Mouse (Mus musculus): ENCODE measurements around the gene Hspd1. TPM values are rescaled to one million over a fixed set of nuclear protein-coding genes. Genes with fewer than 3 reads are reported as not detected.
"Not testable (repeated sequence)": the region's sequence is repeated elsewhere in the genome, so short reads cannot be mapped to it uniquely, and the experiment has no call there.

The Hspd1 gene
- 258 and 291 TPM in 2 replicates for polyA plus RNA-seq (2015; fragmentation: Nextera tagmentation; extraction: Ambion mirVana)

DNA sequence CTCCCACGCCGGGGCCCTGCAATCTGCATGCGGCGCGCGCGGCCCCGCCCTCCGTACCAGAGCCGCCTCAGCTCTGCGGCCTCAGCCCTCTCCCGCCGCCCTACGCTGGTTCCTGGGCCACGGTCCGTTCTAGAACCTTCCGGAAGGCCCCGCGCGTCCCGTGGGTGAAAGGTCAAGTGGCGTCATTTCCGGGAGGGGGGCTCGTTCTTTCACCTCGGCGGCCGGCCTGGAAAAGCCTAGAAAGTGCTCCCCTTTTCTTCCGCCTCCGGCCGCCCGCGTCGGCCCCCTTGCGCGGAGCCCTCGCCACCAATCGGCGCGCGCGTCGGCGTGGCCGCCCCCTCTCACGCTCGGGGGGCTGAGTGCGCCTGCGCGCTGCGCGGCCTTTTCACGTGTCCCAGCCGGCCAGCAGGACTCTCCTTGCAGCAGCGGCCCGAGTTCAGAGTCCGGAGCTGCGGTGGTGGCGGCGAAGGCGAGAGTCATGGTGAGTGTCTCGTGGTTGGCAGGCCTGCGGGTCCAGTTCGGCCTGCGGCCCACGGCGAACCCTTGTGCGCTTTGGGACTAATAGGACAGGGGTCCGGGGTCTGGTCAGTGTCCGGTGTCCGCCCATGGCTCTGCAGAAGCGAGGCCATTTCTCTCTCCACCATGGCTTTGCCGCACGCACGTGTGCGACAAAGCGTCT lies at the start of gene Hspd1, which contains the start of gene Hspe1:
Gene Hspd1, minus strand, starts transcription at position 312 of the 679 bp plus-strand sequence.
Gene Hspe1, plus strand, starts transcription at position 201 of the 679 bp plus-strand sequence.
- peak; percentile 98 for DNase-seq (ENCODE audit: low spot score)

DNA sequence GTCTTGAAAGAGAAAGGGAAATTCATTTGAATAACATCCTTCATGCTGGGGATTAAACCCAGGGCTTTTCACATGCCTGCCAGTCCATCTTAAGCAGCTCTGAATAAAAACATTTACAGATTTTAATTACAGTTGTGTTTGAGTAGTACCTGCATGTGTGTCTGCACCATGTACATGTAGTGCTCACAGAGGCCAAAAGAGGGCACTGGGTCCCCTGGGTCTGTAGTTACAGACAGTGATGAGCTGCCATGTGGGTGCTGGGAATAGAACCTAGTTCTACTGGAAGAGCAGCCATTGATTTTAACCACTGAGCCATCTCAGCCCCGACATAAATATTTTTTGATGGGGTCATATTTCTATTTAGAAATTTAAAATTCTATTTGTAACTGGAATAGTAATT lies 47.8 kb upstream of the Hspd1 start:
- no peak for DNase-seq (ENCODE audit: low spot score)

DNA sequence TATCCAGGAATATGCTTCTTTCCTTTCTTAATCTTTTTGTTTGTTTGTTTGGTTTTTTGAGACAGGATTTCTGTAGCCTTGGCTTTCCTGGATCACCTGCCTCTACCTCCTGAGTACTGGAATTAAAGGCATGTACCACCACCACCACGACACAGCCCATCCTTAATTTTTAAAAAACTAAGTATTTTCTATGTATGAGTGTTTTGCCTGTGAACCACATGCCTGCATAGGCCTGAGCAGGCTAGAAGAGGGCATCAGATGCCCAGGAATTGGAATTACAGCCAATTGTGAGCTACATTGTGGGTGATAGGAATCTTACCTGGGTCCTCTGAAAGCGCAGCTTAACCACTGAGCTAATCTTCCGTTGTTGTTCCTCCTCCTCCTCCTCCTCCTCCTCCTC lies 46.3 kb upstream of the Hspd1 start:
- no peak for DNase-seq (ENCODE audit: low spot score)

DNA sequence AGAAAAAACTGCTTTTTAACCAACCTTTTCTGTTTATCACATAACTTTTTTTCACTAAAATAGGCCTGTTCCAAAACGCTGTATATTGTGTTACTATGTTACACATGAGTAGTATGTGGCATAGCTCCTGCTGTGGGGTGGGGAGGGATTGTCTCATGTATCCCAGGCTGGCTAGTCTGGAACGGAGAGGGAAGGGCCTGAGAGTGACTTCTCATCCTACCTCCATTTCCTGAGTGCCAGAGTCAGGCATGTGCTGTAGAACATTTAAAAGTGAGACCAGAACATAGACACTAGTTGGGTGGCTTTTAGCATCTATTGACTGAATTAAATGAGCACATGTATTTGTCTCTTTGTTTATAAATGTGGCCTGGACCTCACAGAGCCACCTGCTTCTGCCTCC lies 45.1 kb upstream of the Hspd1 start:
- no peak for DNase-seq (ENCODE audit: low spot score)

DNA sequence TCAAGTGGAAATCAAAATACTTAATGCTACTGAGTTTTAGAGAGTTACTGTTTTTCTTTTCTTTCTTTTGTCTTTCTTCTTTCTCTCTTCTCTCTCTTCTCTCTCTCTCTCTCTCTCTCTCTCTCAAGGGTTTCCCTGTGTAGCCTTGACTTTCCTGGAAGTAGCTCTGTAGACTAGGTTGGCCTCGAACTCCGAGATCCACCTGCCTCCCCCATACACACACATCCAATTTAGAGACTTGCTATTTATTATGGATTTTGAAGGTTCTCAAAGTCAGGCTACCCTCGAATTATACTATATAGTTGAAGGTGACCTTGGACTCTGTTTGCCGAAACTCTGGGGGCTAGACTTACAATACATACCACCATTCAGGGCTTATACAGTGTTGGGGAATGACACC lies 44.3 kb upstream of the Hspd1 start:
- no peak for DNase-seq (ENCODE audit: low spot score)

DNA sequence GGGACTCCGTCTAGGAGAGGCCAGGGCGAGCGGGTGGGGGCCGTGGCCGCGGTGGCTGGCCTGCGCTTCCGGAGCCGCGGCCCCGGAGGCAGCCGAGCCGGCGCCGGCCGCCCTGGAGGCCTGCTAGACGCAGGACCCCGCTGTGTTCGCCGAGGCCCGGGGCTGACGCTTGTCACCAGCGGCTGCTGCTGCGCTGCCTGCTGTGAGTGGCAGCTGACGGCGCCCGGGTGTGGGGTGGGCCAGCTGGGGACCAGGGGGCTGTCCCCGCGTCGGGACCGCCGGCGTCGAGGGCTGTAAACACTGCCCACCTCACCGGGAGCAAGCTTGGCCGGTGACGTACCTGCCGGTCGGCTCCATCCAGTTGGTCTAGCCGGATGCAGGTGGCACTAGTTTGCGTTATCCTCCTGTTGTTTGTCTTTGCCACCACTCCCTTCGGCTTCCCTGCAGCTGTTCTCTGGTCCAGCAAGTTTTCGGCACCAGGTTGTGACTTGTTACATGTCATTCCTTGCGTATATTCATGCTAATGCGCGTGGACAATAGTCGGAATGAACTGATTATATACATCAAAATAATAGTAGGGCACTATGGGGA lies 43.5 kb upstream of the Hspd1 start:
- no peak for DNase-seq (ENCODE audit: low spot score)

DNA sequence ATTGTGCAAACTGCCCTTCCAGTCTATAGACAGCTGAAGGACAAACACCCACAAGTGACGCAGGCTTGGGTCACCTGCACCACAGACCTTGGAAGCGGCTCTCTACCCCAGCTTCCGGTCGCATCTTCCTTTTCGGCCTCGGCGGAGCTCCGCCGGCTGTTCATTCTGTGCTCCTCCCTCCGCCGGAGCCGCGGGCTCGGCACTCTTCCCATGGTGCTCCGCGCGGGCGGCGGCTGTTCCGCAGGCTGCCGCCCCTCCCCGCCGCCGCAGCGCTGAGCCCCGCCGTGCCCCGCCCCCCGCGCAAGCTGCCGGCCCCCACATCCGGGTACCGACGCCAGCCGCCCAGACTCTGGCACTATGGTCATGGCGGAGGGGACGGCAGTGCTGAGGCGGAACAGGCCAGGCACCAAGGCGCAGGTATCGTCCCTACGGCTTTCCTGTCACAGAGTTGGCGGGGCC lies 42.9 kb upstream of the Hspd1 start, which contains the start of gene Mob4:
Gene Mob4, plus strand, starts transcription at position 289 of the 459 bp plus-strand sequence.
- peak; percentile 96 for DNase-seq (ENCODE audit: low spot score)

DNA sequence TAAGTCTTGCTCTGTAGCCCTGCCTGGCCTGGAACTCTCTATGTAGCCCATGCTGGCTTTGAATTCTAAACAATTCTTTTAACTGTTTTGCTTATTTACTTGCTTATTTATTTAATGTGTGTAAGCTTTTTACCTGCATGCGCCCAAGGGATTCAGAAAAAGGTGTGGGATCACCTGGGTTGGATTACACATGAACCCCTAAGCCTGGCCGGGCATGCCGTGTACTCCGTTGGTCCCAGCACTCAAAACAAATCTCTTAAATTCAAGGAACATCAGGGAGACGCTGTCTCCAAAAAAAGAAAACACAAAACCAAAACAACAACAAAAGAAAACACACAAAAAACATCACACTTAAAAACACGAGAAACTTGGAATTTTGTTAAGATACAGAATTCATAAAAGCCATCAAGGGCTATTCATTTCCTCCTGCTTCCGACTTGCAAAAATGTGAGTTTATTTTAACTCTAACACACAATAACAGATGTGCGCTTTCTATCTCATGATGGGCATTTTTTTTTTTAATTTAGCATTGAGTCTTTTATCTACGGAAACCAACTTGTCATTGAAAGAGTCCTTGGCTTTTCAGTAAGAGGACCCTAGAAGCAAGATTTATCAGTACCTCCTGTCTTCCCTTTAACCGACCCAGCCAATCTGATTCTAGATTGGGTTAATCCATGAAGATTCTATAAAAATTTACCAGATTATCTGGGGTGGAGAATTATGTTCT lies 42.3 kb upstream of the Hspd1 start:
- no peak for DNase-seq (ENCODE audit: low spot score)

DNA sequence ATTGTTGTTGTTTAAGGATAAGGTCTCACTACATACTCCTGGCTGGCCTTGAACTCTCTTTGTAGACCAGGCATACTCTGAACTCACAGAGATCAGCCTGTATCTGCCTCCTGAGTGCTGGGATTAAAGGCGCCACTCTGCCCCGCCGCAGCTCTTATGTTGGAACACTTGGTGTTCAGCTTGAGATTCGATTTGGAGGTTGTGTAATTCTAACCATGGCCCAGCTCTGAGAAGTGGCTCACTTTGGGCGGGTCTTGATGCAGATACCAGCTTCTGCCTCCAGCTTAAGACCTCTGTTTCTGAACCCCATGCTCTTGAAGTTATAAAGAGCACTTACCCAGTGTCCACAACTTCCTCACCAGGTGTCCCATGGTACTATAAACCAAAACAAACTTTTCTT lies 41.7 kb upstream of the Hspd1 start:
- peak; percentile 14 for DNase-seq (ENCODE audit: low spot score)

DNA sequence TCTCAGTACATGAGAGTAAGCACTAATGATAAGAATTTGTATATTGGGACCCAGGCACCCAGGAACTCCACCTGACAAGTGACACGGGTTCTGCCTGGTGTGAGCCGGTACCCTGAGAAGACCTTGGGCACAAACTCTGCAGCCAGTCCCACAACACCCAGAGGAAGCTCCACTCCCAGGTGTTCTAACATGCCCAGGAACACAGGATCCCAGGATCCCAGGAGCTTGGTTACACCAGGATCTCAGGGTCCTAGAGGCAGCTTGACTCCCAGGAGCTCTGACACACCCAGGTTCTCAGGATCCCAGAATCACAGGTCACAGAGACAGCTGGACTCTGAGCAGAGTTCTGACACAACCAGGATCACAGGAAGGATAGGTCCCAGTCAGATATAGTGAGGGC lies 36.1 kb upstream of the Hspd1 start:
- DNase-seq (ENCODE audit: low spot score), result not testable (repeated sequence)

DNA sequence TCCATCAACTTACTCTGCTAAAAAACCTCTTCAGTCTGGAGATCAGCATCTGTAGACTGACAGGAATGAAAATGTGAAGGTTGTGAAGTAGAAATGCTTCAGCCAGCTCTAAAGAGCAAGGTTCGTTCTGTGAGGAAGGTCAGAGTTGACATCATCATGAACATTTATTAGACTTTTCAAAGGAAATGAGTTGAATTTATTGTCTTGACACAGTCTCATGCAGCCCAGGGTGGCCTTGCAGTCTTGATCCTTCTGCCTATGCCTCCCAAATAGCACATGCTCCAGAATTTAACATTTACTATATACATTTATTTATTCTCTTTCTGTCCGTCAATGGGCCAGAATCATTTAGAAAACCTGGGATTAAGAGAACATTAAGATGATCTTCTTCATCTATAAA lies 35.5 kb upstream of the Hspd1 start:
- DNase-seq (ENCODE audit: low spot score), result no peak

DNA sequence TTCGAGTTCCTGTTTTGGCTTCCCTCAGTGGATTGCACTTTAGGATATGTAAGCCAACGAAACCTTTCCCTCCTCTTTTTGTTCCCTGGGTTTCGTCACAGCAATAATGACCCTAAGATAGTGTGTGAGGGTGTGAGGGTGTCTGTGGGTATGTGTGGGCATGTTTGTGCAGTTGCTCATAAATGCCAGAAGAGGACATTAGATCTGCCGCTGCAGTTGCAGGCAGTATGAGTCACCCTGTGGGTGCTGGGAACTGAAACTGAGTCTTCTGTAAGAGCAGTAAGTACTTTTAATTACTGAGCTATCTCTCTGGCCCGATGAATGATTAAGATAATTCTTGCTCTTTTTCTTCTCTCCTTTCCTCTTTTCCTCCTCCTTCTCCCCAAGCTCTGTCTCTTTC lies 35.0 kb upstream of the Hspd1 start:
- DNase-seq (ENCODE audit: low spot score), result no peak

DNA sequence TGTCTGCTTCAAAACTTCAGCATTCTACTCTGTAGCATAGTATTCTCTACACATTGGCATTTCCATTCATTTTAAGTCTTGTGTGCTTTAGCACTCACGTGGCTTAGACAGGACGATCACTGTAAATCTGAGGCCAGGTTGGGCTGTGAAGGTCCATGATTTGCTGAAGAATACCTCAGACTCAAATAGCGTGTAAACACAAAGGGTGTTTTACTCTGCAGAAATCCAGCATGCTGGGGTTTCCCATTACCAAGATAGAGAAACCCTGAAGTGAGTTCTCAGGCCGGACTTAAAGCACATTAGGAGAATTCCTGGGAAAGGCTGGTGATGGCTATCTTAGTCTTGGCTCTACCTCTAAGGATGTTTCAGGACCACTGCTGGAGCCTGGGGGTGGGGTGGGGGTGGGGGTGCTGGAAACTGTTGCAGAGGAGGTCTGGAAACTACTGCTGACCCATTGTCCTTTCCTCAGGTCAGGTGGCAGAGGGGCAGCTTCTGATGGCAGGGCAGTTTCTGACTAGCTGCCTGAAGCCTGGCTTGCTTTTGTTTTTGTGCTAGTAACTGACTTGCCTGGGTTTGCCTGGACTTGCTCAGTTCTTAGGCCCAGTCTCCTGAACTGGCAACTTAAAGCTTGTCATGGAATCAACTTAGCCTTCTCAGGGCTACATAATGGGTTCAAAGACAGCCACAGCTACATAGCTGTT lies 21.2 kb upstream of the Hspd1 start:
- DNase-seq (ENCODE audit: low spot score), result no peak

DNA sequence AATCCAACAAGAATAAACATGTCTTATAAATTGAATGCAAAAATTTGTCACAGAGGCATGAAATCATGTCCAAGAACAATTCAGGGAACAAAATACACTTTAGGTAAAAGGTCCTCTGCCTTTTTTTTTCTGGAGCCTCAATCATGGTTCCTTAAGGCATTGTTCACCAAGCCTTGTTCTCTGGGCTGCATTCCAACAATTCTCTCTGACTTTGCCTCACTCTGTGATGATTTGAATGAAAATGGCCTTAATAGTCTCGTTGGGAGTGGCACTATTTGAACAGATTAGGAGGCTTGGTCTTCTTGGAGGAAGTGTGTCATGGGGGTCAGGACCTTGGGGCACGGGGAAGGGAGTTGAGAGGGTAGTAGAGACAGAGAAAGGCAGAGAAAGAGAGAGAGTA lies 20.4 kb upstream of the Hspd1 start:
- no peak for DNase-seq (ENCODE audit: low spot score)

DNA sequence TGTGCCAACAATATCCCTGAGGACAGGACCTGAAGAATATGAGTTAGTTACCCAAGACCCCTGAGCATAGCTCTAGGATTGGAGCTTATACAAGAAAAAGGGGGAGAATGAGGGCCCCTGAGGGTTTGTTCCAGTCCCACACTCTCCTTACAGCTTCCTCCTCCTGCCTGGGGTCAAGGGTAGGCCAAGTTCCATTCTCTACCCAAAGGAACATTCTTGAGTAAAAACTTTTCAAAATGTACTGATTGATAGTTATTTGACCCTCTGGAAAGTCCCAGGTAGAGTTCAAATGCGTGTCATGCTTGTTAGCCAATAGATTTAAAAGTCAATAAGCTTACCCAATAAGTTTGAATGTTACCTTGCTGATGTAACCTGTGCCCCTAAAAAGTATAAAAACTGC lies 19.6 kb upstream of the Hspd1 start:
- DNase-seq (ENCODE audit: low spot score), result no peak

DNA sequence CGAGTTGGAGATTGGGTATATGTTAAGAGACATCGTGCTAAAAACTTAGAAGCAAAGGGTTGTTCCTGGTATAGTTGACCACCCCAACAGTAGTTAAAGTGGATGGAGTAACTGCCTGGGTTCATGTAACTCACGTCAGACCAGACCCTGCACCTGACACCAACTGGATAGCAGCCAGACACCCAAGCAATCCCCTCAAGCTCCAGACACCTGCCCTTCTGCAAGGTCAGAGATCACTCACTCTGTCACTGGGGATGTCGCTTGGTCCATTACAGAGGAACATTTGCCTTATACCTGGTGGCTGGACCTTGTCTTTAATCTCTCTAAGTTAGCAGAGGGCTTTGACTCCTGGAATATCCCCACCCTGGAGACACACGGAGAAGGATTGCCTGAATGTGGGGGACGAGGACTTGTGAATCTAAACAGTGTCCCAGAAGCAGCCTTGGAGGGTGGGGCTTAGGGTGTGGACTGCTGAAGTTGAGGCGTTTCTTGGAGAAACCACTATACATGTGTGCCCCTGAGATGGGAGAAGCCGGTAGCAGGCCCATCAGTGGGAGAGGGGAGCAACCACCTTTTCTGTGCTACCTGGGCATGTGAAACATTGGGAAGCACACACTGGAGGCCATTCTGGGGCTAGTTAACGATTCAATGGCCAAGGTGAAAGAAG lies 19.0 kb upstream of the Hspd1 start:
- no peak for DNase-seq (ENCODE audit: low spot score)

DNA sequence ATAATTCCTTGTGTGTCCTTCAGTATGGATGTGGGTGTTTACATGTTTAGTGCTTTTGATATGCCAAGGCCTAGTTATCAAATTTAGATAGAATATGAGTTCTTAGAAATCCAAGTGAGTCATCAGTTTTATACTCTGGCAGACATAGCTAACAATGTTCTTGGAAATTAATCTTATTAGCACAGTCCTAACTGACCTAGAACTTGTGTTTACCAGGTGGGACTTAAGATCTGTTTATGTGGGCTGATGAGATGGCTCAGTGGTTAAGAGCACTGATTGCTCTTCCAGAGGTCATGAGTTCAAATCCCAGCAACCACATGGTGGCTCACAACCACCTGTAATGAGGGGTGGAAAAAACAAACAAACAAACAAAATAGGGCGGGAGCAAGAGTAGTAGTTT lies 4.4 kb upstream of the Hspd1 start:
- DNase-seq (ENCODE audit: low spot score), result no peak

DNA sequence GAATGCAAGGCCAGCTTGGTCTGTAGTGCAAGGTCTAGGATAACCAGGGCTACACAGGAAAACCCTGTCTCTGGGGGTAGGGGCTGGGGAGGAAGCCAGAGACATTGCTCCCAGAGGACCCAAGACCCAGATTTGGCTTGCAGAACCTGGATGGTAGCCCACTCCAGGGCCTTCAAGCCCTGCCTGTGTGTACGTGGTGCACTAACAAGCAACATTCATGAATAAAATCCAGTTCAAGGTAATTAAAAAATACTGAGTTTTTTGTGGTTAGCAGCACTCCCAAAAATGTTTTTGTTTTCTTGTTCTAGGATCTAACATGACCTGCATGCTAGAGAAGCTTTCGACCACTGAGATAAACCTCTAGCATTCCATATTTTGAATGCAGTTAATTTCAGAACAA lies 4.0 kb upstream of the Hspd1 start:
- DNase-seq (ENCODE audit: low spot score), result no peak

DNA sequence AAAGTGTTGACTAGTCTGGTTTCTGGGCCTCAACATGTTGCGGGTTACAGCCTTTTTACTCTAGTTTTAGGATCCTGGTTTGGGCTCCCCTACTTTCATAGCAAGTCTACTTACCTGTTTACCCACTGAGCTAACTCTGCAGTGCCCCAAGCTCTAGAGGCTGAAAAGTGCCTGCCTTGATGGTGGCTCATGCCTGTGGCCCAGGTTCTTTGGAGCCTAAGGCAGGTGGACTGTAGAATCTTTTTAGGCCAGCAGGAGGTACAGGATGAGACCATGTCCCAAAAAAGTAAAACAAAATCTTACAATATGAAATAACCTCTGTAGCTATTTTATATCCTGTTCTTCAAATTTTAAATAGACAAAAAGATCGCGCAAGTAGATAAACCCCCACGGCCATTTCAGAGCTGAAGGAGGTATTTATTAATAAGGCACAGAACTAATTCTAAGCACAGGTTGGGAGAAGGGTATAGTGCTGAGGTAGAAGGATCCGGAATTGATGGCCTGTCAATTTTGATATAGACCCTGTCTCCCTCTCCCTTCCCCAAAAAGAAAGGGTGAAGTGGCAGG lies 1.5 kb upstream of the Hspd1 start:
- no peak for DNase-seq (ENCODE audit: low spot score)

DNA sequence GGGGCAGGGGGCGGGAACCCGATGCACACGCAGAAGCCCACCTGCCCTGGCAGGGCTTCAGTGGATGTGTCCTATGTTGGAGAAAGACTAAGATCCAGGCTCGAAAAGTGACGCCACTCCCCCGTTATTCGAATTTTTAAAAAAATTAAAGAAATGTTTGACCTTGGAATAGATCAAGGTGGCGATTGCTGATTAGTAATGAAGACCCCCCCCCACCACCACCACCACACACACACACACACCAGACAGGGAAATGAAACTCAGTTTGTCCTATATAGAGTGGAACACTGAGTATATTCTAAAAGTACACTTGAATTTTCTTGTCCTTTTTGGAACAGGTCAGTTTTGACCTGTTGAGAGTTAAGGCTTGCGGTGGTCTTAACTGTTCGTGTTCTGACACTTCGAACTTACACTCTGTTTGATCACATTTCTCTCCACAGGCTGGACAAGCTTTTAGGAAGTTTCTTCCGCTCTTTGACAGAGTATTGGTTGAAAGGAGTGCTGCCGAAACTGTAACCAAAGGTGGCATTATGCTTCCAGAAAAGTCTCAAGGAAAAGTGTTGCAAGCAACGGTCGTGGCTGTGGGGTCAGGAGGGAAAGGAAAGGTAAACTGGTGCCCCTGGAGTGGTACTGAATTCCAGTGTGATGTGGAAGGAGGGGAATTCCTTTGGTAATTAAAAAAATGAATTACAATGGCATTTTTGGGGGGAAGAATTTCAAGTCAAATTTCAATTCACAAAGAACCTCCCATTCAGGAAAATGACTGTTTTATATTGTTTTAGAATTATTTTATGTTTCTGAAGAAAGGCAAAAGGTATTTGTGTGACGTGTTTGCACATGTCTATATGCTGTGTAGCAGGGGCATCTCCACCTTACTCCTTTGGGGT lies 811 bp upstream of the Hspd1 start:
- DNase-seq (ENCODE audit: low spot score), result no peak
